Mouse (Mus musculus): ENCODE data around the gene Gm28308. TPM values are rescaled to one million over a fixed set of nuclear protein-coding genes. Genes with fewer than 3 reads are reported as not detected.

Gene Gm28308
- total and polyA plus RNA-seq, 2 experiments from 2014 or later = not detected

DNA sequence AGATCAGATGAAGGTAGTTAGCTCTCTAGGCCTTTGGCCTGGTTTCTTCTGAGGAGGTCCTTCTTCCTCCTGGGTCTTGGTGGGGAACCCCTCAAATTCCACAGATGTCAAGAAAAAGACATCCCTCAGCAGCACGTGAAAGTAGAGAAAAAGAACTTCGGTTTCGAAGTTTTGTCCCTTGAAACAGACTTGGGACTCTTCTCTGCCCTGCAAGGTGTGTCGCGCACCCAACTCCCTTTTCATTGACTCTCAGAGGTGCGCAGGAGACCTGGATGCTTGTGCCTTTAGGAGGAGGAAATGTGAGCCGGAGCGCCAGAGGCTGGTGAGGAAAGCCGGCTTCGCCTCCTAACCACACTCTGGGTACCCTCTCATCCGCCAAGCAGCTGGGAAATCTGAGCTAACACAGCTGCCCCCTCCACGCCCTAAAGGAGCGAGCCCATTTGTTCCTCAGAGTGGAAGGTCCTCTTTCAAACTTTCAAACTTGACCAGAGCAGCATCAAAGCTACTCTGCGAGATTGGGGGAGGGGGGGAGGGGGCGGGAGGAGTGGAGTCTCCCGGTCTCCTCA, 62.7 kb downstream of the Gm28308 start:
- peaks cover 68% of the 10 kb centered on the region for H3K27me3 ChIP-seq (ENCODE audit: insufficient read depth, low read length)
- TF ChIP-seq CTCF (IDR thresholded peaks at IDR 0.05) = no peak
- no peak for ATAC-seq (ENCODE audit: low FRiP score)
- DNase-seq (ENCODE audit: low spot score) = no peak
- H3K27ac ChIP-seq (ENCODE audit: low read depth, low read length) = no peak overlapping the region
- H3K4me3 ChIP-seq (ENCODE audit: low read depth, low read length) = no peak overlapping the region
- H3K9ac ChIP-seq (replicated peaks; ENCODE audit: low read length, poor library complexity, severe bottlenecking) = no peak overlapping the region
- H3K4me2 ChIP-seq (ENCODE audit: low read depth, low read length, poor library complexity, severe bottlenecking) = no peak overlapping the region
- H3K4me1 ChIP-seq (ENCODE audit: insufficient read depth, low read length) = no peaks in the 10 kb centered on the region
- 5% methylated on average over 16 of the region's 16 CpGs for WGBS
- H3K36me3 ChIP-seq (ENCODE audit: insufficient read depth, low read length) = no peaks in the 10 kb centered on the region
- H3K9me3 ChIP-seq (ENCODE audit: low read length) = no peaks in the 10 kb centered on the region

DNA sequence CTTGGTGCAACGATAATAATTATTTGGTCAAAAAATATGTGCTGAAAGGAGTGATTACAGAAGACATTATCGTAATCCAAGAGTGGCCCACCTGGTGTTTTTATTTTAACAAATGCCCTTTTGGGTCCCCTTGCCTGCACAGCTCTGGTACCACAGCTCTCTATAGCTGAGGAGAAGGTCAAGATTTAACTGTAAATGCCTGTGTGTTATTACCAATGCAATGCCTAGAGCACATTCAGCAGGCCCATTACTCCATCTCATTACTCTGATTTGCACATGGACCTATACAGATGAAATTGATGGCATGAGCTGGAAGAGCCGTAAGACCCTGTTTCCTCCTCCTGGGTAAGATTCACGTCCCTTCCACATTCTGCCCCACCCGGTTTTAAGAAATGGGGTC, 74.0 kb downstream of the Gm28308 start:
- TF ChIP-seq CTCF (IDR thresholded peaks at IDR 0.05) = no peak
- ATAC-seq (ENCODE audit: low FRiP score) = no peak
- Histone ChIP-seq H3K9ac (replicated peaks; ENCODE audit: low read length, poor library complexity, severe bottlenecking) (no peak overlapping the region), H3K4me1 (ENCODE audit: insufficient read depth, low read length) (no peaks in the 10 kb centered on the region), H3K4me3 (ENCODE audit: low read depth, low read length) (no peak overlapping the region), H3K4me2 (ENCODE audit: low read depth, low read length, poor library complexity, severe bottlenecking) (no peak overlapping the region), H3K27ac (ENCODE audit: low read depth, low read length) (no peak overlapping the region), H3K36me3 (ENCODE audit: insufficient read depth, low read length) (no peaks in the 10 kb centered on the region), H3K9me3 (ENCODE audit: low read length) (no peaks in the 10 kb centered on the region), H3K27me3 (ENCODE audit: insufficient read depth, low read length) (no peaks in the 10 kb centered on the region)
- WGBS = 86% methylated on average over 5 of the region's 5 CpGs
- DNase-seq (ENCODE audit: low spot score) = no peak

DNA sequence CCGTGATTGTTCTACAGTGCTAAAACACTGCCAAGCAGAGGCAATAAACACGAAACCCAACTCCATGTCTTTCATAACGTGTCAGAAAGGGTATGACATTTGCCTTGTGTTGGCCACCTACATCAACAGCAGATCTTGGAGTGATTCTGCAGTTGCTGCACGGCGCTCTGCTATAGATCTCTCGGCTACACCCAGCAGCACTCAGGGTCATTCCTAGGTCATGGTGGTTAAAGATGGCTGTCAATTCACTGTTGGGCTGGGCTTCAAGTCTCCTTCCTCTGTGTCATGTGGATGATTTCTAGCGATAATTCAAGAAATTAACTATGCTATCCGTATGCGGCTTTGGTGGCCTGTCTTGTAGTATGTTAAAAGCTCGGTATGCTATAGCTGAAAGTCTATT, 74.6 kb downstream of the Gm28308 start:
- WGBS = 76% methylated on average over 10 of the region's 10 CpGs
- H3K4me2 ChIP-seq (ENCODE audit: low read depth, low read length, poor library complexity, severe bottlenecking) = no peak overlapping the region
- no peaks in the 10 kb centered on the region for H3K4me1 ChIP-seq (ENCODE audit: insufficient read depth, low read length)
- no peaks in the 10 kb centered on the region for H3K9me3 ChIP-seq (ENCODE audit: low read length)
- ATAC-seq (ENCODE audit: low FRiP score) = no peak
- H3K4me3 ChIP-seq (ENCODE audit: low read depth, low read length) = no peak overlapping the region
- no peaks in the 10 kb centered on the region for H3K36me3 ChIP-seq (ENCODE audit: insufficient read depth, low read length)
- no peaks in the 10 kb centered on the region for H3K27me3 ChIP-seq (ENCODE audit: insufficient read depth, low read length)
- H3K27ac ChIP-seq (ENCODE audit: low read depth, low read length) = no peak overlapping the region
- no peak overlapping the region for H3K9ac ChIP-seq (replicated peaks; ENCODE audit: low read length, poor library complexity, severe bottlenecking)
- TF ChIP-seq CTCF (IDR thresholded peaks at IDR 0.05) = no peak
- no peak for DNase-seq (ENCODE audit: low spot score)

DNA sequence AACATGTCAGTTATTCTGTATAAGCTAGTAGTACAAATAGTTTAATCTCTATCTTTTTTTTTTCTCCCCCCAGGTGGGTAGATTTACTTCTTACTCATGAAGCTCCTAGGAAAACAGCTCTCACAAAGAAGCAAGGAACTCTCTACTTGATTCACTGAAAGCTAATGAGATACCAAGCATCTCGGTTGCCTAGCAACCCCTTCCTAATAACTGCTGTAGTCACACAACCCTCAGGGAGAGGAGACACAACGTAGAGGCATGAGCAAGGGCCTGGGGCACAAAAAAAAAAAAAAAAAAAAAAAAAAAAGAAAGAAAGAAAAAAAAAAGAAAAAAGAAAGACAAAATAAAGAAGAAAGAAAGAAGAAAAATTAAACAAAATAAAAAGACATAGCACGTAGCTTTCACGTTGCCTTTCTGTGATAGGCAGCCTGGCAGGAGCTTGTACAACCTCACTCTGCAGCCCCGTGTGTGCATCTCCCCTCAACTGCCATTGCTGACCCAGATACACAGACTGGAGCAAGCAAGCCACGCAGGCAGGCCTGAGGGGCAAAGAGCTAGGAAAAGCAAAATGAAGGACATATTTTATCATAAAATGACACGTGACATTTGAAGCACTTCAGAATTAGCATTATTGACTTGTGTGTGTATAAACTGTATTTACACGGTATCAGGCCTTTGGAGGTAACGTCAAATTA, 75.2 kb downstream of the Gm28308 start:
- no peak overlapping the region for H3K4me2 ChIP-seq (ENCODE audit: low read depth, low read length, poor library complexity, severe bottlenecking)
- 42% methylated on average over 9 of the region's 9 CpGs for WGBS
- no peaks in the 10 kb centered on the region for H3K27me3 ChIP-seq (ENCODE audit: insufficient read depth, low read length)
- DNase-seq (ENCODE audit: low spot score) (peak; percentile 81), ATAC-seq (ENCODE audit: low FRiP score) (no peak)
- no peak for TF ChIP-seq CTCF (IDR thresholded peaks at IDR 0.05)
- no peaks in the 10 kb centered on the region for H3K9me3 ChIP-seq (ENCODE audit: low read length)
- H3K9ac ChIP-seq (replicated peaks; ENCODE audit: low read length, poor library complexity, severe bottlenecking) = no peak overlapping the region
- H3K4me1 ChIP-seq (ENCODE audit: insufficient read depth, low read length) = no peaks in the 10 kb centered on the region
- H3K36me3 ChIP-seq (ENCODE audit: insufficient read depth, low read length) = no peaks in the 10 kb centered on the region
- H3K27ac ChIP-seq (ENCODE audit: low read depth, low read length) = no peak overlapping the region
- H3K4me3 ChIP-seq (ENCODE audit: low read depth, low read length) = no peak overlapping the region

DNA sequence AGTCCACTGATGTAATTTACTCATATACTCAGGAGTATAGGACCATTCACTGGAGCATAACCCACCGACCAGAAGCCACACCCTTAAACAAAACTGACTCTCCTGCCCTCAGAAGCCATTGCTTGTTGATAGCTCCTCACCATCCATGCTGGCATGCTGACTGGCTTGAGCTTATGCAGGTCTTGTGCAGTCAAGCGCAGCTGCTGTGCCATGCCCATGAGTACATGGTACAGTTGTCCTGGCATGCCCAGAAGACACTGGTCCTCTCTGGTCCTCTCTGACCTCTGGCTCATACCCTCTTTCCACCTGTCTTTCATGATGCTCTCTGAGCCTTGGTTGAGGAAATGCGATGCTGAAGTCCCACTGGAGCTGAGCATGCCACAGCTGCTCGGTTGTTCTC, 89.5 kb downstream of the Gm28308 start:
- DNase-seq (ENCODE audit: low spot score) (no peak), ATAC-seq (ENCODE audit: low FRiP score) (no peak)
- H3K4me1 ChIP-seq (ENCODE audit: insufficient read depth, low read length) = 0 out of 2 replicates have a peak, but pooled peaks cover 2% of the 10 kb centered on the region
- H3K27me3 ChIP-seq (ENCODE audit: insufficient read depth, low read length) = no peaks in the 10 kb centered on the region
- H3K36me3 ChIP-seq (ENCODE audit: insufficient read depth, low read length) = no peaks in the 10 kb centered on the region
- WGBS = 80% methylated on average over 4 of the region's 4 CpGs
- H3K27ac ChIP-seq (ENCODE audit: low read depth, low read length) = no peak overlapping the region
- TF ChIP-seq CTCF (IDR thresholded peaks at IDR 0.05) = no peak
- H3K9ac ChIP-seq (replicated peaks; ENCODE audit: low read length, poor library complexity, severe bottlenecking) = no peak overlapping the region
- no peak overlapping the region for H3K4me3 ChIP-seq (ENCODE audit: low read depth, low read length)
- no peak overlapping the region for H3K4me2 ChIP-seq (ENCODE audit: low read depth, low read length, poor library complexity, severe bottlenecking)
- no peaks in the 10 kb centered on the region for H3K9me3 ChIP-seq (ENCODE audit: low read length)

DNA sequence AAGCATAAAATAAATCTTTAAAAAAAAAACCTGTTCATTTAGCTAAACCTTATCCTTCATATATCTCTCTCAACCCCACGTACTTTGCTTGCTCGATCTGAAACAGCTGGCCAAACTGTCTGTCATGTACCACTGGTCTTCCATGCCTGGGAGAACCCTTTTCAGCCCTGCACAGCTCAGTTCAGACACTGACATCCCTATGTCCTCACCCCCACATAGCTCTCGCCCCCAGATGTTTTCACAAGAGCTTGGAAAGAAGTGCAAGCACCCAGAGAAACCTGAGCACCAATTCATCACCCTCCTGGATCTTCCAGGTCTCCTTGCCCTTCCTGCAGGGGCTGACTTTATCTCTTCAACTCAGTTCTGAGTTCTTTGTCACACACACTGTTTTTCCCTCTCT, 92.0 kb downstream of the Gm28308 start:
- H3K27me3 ChIP-seq (ENCODE audit: insufficient read depth, low read length) = no peaks in the 10 kb centered on the region
- no peaks in the 10 kb centered on the region for H3K36me3 ChIP-seq (ENCODE audit: insufficient read depth, low read length)

More for the DNA sequence above, 92.0 kb downstream of the Gm28308 start:
- H3K4me3 ChIP-seq (ENCODE audit: low read depth, low read length) = no peak overlapping the region
- H3K4me2 ChIP-seq (ENCODE audit: low read depth, low read length, poor library complexity, severe bottlenecking) = no peak overlapping the region
- 76% methylated on average over 3 of the region's 3 CpGs for WGBS
- ATAC-seq (ENCODE audit: low FRiP score) = no peak
- TF ChIP-seq CTCF (IDR thresholded peaks at IDR 0.05) = no peak
- no peak overlapping the region for H3K27ac ChIP-seq (ENCODE audit: low read depth, low read length)
- no peak for DNase-seq (ENCODE audit: low spot score)
- H3K9ac ChIP-seq (replicated peaks; ENCODE audit: low read length, poor library complexity, severe bottlenecking) = no peak overlapping the region
- 0 out of 2 replicates have a peak, but pooled peaks cover 2% of the 10 kb centered on the region for H3K4me1 ChIP-seq (ENCODE audit: insufficient read depth, low read length)
- no peaks in the 10 kb centered on the region for H3K9me3 ChIP-seq (ENCODE audit: low read length)
